Mouse (Mus musculus) inflammation-experienced regulatory T-cells, adult 6 months (primary cell): ENCODE measurements around the gene Rpl3l. TPM values are rescaled to one million over a fixed set of nuclear protein-coding genes. Genes with fewer than 3 reads are reported as not detected.
"Not testable (repeated sequence)": the region's sequence is repeated elsewhere in the genome, so short reads cannot be mapped to it uniquely, and the experiment has no call there.

Experiments
- ATAC-seq: one replicate; pipeline ENCODE4 v1.8.0; 2017
- polyA plus RNA-seq, 3 experiments: library from polyadenylated mRNA; unstranded; fragments of 100-300 nt; shearing (Covaris generic); gene quantifications; one replicate each; pipeline ENCODE4 v1.2.1; 2017

Rpl3l gene
- not detected for polyA plus RNA-seq

DNA sequence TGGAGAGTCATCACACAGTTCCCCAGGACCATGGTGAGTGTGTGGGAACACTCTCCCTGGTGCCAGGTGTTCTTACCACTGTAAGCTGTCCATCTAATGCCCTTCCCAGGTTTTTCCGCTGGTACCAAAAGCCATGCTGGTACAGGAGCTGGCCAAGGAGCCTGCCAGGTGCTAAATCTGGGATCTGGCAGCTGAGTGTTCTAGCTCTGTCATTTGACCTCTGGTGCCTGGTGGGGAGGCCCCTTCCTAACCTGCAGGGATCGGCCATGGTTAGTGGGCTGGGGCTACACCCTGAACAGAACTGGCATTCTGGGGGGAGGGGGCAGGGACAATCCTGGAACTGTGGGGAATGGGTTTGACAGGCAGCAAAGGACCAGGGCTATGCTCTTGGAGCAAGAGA, at the start of gene Rpl3l:
Gene Rpl3l, plus strand, starts transcription at position 203 of the 400 bp plus-strand sequence.
- ATAC-seq, result no peak

- peak; percentile 41 for ATAC-seq
Observed at GRCm38 (mm10) chr17:24686514-24686913, 41.1 kb upstream of the Rpl3l start.

- peak; percentile 75 for ATAC-seq
Observed at GRCm38 (mm10) chr17:24687146-24687595, 40.4 kb upstream of the Rpl3l start.

GRCm38 (mm10) chr17:24687599-24687998, 40.0 kb upstream of the Rpl3l start:
- no peak for ATAC-seq

- no peak for ATAC-seq
Observed at GRCm38 (mm10) chr17:24689251-24690081, 38.2 kb upstream of the Rpl3l start, which contains the start of gene Syngr3. TSS of gene Syngr3 (minus strand) at chr17:24689955.

GRCm38 (mm10) chr17:24692385-24692784, 35.2 kb upstream of the Rpl3l start:
- ATAC-seq, result no peak

GRCm38 (mm10) chr17:24695326-24696010, 32.2 kb upstream of the Rpl3l start:
- ATAC-seq, result no peak

DNA sequence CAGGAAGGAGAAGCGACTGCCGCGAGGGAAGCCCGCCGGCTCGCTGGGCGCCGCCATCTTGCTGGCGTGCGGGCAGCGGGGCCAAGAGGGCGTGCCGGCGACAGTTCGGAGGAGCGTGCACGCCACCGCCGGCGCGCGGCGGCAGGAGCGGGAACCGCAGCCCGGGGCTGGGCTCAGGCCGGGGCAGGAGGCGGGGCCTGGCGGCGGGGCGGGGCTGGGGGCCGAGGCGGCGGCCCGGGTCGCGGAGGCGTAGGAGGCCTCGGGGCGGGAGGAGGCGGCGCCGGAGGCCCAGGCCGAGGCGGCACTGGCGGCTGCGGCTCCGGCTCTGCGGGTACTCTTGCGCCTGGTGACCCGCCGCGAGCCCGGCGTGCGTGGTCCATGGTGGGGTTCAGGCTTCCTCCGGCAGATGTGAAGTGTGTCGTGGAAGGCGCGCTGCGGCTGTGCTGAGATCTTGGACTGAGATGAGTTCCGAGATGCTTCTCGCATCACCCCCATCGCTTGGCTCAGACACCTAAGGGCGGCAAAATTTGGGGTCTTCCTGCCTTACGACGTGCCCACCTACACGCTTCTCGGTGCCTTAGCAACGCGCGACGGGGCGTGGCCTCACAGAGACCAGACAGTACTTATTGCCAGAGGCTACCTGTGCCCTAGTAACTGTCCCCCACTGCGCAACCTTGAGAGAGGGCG, 31.5 kb upstream of the Rpl3l start, which contains the start of the genes Gfer and Noxo1:
Gene Gfer, minus strand, starts transcription at position 146 of the 687 bp plus-strand sequence.
Gene Noxo1, plus strand, starts transcription at position 224 of the 687 bp plus-strand sequence.
- peak; percentile 86 for ATAC-seq

DNA sequence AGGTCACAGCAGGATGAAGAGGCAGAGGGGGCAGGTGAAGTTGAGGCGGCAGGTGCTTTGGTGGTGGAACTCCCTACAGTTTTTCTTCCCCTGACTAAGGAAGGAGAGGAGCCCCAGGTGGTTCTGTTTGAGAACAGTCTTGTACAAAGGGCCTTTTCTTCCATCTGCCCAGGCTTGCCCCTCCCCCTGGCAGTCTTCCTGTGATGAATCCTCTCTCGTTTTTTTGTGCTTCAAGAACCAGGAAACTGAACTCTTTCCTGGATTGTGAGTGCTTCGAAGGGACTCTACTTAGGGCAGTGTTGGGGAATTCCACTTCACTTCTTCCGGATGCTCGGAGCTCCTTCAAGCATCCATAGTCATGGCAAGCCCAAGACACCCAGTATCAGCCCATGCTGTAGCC, 29.6 kb upstream of the Rpl3l start:
- no peak for ATAC-seq

- no peak for ATAC-seq
Observed at GRCm38 (mm10) chr17:24698715-24699114, 28.9 kb upstream of the Rpl3l start.

- no peak for ATAC-seq
Observed at GRCm38 (mm10) chr17:24699473-24699872, 28.1 kb upstream of the Rpl3l start.

DNA sequence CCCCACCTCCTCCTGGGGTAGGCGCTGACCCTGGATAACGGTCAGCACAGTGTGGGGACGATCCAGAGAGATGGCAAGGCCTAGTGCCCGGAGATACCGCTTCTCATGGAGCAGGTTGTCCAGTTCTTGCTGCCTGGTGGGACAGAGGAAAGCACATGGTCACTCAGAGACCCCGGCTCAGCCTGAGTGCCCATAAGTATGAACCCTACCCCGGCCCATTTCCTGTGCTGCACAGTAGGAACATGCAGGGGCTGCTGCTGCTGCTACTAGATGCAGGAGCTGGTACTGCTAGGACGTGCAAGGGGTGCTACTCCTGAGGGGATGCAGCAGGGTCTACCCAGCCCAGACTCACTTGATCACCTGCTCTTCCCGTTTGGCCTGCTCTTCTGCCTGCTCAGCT, 26.4 kb upstream of the Rpl3l start:
- no peak for ATAC-seq

GRCm38 (mm10) chr17:24705821-24706220, 21.8 kb upstream of the Rpl3l start:
- no peak for ATAC-seq

GRCm38 (mm10) chr17:24706982-24707800, 20.4 kb upstream of the Rpl3l start, which contains the start of gene Tbl3:
TSS of gene Tbl3 (minus strand) at chr17:24707660.
- ATAC-seq, result peak; percentile 81

- ATAC-seq, result no peak
Observed at GRCm38 (mm10) chr17:24707801-24708425, 19.7 kb upstream of the Rpl3l start.

- peak; percentile 45 for ATAC-seq
Observed at GRCm38 (mm10) chr17:24708646-24709045, 19.0 kb upstream of the Rpl3l start.

DNA sequence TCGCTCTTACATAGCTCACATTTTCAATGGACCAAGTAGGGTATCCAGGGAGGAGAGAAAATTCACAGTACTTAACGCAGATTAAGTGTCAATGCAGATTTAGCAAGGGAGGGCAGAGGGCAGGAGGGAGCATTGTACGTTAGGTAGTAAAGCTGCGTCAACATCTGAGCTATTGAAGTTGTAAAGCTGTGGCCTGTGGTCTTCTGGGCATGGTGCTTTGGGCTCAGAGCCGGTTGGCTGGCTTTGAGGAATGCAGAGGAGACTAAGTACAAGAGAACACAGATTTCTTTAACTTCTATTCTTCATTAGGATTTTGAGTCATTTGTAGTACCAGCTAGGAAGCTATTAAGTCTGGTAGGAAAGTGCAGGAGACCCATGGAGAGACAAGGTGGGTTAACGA, 12.1 kb upstream of the Rpl3l start:
- ATAC-seq, result no peak

- no peak for ATAC-seq
Observed at GRCm38 (mm10) chr17:24716166-24716682, 11.4 kb upstream of the Rpl3l start.

GRCm38 (mm10) chr17:24717943-24718342, 9.7 kb upstream of the Rpl3l start, which contains the start of the genes Rnf151 and Rps2:
TSS of gene Rnf151 (minus strand) at chr17:24718063.
TSS of gene Rps2 (plus strand) at chr17:24718116.
- ATAC-seq, result no peak

DNA sequence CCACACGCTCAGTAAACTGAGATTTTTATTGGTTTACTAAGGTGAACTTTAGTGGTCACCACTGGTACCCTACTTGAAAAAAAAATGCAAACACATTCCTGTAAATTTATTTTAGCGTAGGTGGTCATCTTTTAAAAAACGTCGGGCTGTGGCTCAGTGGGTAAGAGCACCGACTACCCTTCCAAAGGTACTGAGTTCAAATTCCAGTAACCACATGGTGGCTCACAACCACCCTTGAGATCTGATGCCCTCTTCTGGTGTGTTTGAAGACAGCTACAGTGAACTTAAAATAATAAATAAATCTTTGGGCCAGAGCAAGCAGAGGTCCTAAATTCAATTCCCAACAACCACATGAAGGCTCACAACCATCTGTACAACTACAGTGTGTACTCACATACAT, 8.7 kb upstream of the Rpl3l start:
- not testable (repeated sequence) for ATAC-seq
